Mouse (Mus musculus) heart, postnatal 0 days (tissue): ENCODE results near the gene Litaf.

Source experiments
- CTCF ChIP-seq: IDR thresholded peaks from 2 replicates; pipeline ENCODE4 v1.5.1; 2016; ENCODE audit warnings: antibody characterized with exemption, control low read depth, low read depth
- EP300 ChIP-seq: IDR thresholded peaks from 2 replicates; pipeline ENCODE4 v1.6.1; 2016; ENCODE audit warnings: antibody characterized with exemption, low read depth

GRCm38 (mm10) chr16:10984534-10984933, 81.4 kb downstream of the Litaf start:
- TF ChIP-seq EP300 (no peak), CTCF (no peak)
